Mouse (Mus musculus) right cerebral cortex, postnatal 10 days (tissue): Measurements from ENCODE around the gene Clmp.
"Not testable (repeated sequence)": the region's sequence is repeated elsewhere in the genome, so short reads cannot be mapped to it uniquely, and the experiment has no call there.

Experiments used
- DNase-seq, 2 experiments: peaks; one replicate each; pipeline ENCODE4 v3.0.0; 2021; ENCODE audit warnings: low spot score in 2 of 2

Gene Clmp

GRCm38 (mm10) chr9:40776044-40776443 lies 90.3 kb downstream of the Clmp start:
- DNase-seq: no peak

GRCm38 (mm10) chr9:40776459-40777248 lies 90.9 kb downstream of the Clmp start:
- DNase-seq: no peak

DNA sequence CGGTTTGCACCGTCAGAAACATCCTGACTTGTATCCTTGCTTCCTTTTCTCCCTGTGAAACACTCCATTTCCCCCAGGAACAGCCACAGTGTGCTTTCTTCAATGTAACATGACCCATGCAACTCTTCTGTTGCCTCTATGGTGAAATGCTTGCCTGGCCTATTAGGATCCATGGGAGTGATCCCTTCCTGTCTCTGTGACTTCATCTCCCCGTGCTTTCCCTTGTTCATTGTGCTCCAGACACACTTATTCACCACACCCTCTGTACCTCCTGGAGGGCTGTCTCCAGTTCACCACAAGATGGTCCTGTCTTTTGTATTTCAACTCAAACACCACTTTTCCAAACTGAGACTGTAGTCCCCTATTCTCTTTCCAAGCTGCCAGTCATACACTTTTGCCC lies 94.3 kb downstream of the Clmp start:
- no peak for DNase-seq

DNA sequence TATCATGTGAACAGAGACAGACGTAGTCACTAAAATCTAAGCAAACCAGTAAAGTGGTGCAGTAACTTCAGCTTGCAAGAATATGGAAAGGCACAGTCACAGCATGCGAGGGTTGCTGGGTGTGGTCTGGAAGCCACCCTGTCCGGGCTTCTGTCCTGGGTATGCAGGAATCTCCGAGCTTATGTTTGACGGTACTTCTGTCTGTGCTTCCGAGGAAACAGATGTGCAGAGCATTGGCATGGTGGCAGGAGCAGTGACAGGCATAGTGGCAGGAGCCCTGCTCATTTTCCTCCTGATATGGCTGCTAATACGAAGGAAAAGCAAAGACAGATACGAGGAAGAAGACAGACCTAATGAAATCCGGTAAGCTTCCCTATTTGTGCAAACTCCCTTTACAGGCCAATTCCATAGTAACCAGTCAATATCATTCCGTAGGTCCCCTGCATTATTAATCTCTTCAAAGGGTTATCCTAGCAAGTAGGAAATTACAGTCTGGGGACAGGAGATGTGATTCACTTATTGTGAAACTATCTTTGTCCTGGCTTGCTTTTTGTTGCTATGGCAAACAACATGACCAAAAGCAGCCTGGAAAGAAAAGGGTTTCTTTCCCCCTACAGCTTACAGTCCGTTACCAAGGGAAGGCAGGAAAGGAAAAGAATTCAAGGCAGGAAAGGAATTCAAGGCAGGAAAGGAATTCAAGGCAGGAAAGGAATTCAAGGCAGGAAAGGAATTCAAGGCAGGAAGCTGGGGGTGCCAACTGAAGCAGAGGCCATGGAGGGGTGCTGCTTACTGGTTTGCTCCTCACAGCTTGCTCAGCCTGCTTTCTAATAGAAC lies 95.3 kb downstream of the Clmp start:
- DNase-seq: no peak

DNA sequence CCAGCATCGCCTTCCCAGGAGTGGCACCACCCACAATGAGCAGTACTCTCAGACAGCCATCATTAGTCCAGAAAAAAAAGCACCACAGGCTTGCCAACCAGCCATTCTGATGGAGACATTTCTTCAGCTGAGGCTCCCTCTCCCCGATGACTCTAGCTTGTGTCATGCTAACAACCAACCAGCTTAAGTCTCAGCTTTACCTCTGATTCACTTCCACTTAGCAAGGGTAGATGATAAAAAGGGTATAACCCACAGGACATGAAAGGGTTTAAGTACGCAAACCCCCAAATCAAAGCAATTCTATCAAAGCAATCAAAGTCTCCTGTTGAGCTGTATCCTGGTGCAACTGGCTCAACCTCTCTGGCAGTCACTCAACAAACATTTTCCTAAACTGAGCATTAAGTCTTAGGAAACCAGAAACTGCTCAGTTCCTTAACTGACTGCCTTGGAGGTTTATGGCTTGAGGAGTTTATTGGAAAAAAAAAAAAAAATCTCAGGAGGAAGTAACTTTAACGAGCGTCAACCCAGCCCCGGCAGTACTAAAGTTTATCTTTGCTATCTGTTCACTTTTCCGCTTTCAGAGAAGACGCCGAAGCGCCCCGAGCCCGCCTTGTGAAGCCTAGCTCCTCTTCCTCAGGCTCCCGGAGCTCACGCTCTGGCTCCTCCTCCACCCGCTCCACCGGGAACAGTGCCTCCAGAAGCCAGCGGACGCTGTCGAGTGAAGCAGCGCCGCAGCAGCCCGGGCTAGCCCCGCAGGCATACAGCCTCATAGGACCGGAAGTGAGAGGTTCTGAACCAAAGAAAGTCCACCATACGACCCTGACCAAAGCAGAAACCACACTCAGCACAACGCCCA lies 96.2 kb downstream of the Clmp start:
- peak in 1 of 2 experiments; percentile 45 for DNase-seq

DNA sequence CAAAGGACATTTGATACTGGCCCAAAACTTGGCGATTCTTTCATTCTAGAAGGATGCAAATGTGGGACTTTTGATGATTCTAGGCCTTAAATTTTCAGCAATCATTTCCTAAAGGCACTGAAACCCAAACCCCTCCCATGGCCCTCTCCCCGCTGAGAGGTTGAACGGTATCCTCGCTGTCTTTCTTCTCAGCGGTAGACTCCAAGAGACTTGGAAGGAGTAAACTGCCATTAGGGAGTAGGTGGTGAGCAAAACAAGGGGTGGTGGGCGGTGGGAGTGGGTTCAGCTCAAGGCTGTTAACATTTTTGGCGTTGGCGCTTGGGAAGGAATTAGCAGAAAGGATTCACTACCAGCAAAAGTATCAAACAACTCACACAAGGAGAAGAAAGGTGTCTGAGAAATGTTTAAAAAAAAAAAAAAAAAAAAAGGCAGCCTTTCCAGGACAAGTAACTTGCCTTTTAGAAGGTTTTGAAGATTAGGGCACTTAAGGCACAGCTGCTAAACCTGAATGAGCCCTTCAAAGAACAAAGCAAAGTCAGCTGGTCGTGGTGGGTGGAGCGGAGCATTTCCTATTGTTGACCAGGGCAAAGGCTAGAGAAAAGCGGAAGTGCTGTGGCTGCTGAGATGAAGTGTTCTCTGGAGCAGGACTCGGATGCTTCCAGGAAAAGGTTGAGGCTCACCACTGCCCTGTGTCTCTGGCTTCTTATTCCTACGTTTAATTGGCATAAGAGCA lies 98.0 kb downstream of the Clmp start:
- DNase-seq: peak in 1 of 2 experiments; percentile 71

- DNase-seq: peak; percentile 58 to 62
These were observed 98.7 kb downstream of the Clmp start for GRCm38 (mm10) chr9:40784374-40784967.

DNA sequence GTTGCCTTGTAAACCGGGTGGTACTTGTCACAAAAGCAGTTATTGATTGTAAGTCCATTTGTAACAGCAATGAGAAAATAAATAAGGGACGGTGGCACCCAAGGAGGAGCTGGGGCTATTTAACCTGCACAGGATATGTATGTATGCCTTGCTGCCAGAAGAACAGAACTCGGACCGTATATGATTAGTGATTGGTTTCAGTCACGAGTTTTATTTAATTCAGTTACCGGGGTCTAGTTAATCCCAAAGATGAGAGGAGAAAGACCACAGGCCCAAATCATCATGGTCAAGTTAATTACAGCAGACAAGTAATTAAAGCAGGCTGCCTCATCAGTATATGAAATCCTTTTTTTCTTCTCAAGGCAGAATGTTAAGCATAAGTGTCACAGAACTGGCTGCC lies 99.7 kb downstream of the Clmp start:
- no peak for DNase-seq

DNA sequence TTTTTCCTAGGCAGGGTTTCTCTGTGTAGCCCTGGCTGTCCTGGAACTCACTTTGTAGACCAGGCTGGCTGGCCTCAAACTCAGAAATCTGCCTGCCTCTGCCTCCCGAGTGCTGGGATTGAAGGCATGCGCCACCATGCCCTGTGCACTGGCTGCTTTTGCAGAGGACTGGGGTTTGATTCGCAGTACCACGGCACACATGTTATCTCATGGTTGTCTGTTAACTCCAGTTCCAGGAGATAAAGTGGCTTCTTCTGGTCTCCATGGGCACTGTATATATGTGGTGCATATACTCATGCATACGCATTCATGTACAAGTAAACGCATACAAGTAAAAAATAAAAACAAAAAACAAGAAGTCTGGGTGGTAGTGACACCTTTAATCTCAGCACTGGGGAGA lies 101.1 kb downstream of the Clmp start:
- not testable (repeated sequence) for DNase-seq

DNA sequence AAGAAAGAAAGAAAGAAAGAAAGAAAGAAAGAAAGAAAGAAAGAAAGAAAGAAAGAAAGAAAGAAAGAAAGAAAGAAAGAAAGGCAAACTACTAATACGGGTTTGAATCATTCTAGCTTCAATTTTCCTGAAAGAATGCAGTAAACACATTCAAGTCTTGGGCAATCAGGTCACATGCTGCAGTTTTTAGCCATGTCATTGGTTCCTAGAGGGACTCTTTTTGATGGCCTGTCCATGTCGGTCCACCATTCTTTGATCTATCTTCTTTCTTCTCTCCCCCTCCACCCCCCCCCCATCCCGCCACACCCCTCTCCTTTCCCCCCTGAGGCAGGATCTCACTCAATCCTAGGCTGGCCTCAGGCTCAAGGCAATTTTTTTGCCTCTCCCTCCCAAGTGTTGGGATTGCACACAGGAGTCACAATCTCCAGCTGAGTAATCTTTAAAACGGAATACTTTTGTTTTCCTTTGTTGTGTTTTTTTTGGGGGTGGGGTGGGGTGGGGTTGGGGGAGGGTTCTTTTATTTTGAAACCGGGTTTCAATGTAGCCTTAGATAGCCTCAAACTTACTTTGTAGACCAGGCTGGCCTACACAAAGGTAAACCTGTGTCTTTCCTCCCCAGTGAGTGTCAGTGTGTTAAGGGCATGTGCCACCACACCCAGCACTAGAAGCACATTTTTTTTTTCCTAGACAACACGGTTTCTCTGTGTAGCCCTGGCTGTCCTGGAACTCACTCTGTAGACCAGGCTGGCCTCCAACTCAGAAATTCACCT lies 106.3 kb downstream of the Clmp start:
- no peak for DNase-seq

DNA sequence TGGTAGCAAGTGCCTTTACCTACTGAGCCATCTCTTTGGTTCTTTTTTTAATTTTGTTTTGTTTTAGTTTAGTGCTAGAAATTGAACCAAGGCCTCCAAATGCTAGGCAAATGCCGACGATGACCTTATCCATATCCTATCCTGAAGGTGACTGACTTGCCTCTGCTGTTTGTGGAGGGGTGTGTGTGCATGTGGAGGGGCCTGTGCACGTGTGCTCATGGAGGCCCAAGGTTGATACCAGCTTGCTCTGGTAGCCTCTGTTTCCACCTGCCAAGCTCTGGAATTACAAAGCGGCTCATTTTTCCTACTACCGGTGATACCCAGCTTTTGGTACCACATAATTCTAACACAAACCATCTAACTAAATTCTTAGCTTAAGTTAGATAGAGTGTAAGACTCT lies 107.8 kb downstream of the Clmp start:
- DNase-seq: no peak

DNA sequence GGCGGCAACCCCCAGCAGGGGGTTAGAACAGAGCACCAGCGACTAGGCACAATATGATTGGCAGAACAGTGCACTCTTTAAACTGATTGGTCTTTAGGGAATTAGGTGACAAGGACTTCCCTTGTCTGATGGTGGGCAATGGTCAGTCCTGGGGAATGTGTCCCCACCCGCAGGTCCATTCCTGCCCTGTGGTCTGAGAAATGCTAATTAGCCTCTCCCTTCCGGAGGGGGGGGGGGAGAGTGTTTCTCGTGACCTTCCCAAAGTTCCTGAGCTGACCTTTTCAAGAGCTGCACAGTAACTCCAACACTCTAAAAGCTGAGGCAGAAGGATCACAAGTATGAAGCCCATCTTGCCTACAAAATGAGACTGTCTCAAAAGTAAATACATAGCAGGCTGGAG lies 108.5 kb downstream of the Clmp start:
- DNase-seq: no peak

GRCm38 (mm10) chr9:40794926-40795325 lies 109.2 kb downstream of the Clmp start:
- DNase-seq: no peak

- no peak for DNase-seq
These were observed 109.8 kb downstream of the Clmp start for GRCm38 (mm10) chr9:40795562-40795961.

- DNase-seq: no peak
These were observed 110.3 kb downstream of the Clmp start for GRCm38 (mm10) chr9:40796054-40796453.

- no peak for DNase-seq
These were observed 112.6 kb downstream of the Clmp start for GRCm38 (mm10) chr9:40798247-40798960.

GRCm38 (mm10) chr9:40799112-40799511 lies 113.3 kb downstream of the Clmp start:
- no peak for DNase-seq

DNA sequence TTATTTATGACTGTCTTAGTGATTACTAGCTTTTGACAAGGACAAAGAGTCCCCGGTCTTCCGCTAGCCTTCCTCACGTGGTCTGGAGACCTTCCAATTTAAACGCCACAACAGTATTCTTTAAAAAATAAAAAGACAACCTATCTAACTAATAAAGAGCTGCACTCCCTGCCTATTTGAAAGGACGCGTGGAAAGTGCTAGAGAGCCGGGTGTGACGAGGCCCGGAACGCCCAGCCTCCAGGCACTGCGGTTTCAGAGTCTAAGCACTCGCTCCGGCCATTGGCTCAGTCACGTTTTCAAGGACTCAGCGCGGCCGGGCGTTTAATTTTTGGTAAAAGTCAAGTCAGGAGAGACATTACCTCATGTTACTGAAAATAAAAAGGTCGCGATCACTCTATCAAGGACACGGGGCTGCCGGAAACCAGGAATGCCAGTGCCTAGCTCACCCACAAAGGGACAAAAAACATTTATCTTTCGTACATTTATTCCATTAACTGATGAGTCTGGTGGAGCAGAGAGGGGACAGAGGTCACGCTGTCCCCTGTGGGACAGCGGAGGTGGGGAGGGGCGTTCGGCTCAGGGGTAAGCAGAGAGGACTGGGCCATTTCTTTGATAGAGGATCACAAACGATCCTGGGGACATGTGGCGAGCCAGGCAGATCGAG lies 114.2 kb downstream of the Clmp start:
- peak; percentile 82 to 86 for DNase-seq
